Mouse (Mus musculus) liver, embryonic 14.5 days (tissue): ENCODE results near the gene Mtfr1l. TPM values are rescaled to one million over a fixed set of nuclear protein-coding genes. Genes with fewer than 3 reads are reported as not detected.

Experiments
- ATAC-seq: fragments of 200-750 bp; cut with Nextera tagmentation; 2 replicates; pipeline ENCODE4 v1.8.0; 2017; ENCODE audit warnings: moderate number of reproducible peaks, mild to moderate bottlenecking, moderate library complexity; ENCODE audit not compliant: insufficient read depth
- DNase-seq, 3 experiments: peaks; one replicate each; pipeline ENCODE4 v3.0.0-alpha.2; 2012 to 2013; ENCODE audit warnings: low read depth in 3 of 3, low spot score in 3 of 3
- H3K27ac ChIP-seq: fragments of 300-500 bp; sonication (generic); 2 replicates; pipeline ENCODE4 v1.5.1; 2014; ENCODE audit warnings: moderate library complexity, mild to moderate bottlenecking, control low read depth, inconsistent platforms
- H3K27me3 ChIP-seq: fragments of 300-500 bp; sonication (generic); 2 replicates; pipeline ENCODE4 v1.6.1; 2014; ENCODE audit warnings: mild to moderate bottlenecking, low read length, moderate library complexity; ENCODE audit not compliant: control insufficient read depth, insufficient read depth
- H3K36me3 ChIP-seq: fragments of 300-500 bp; sonication (generic); replicated peaks from 2 replicates; pipeline ENCODE4 v1.6.1; 2014; ENCODE audit warnings: low read depth; ENCODE audit not compliant: control insufficient read depth, insufficient read depth
- H3K4me1 ChIP-seq, 2 experiments: fragments of 200-500 bp in 1 of 2; fragments of 300-500 bp in 1 of 2; sonication (generic) in 1 of 2; replicated peaks; 2 replicates each; pipeline ENCODE4 v1.6.1; 2012 to 2014; ENCODE audit warnings: antibody characterized with exemption in 1 of 2, inconsistent platforms in 1 of 2, low read length in 1 of 2; ENCODE audit not compliant: control insufficient read depth in 2 of 2, insufficient read depth in 2 of 2
- H3K4me2 ChIP-seq: fragments of 300-500 bp; sonication (generic); 2 replicates; pipeline ENCODE4 v1.6.1; 2014; ENCODE audit warnings: low read depth, mild to moderate bottlenecking, control low read depth, moderate library complexity
- H3K4me3 ChIP-seq, 2 experiments: fragments of 200-500 bp in 1 of 2; fragments of 300-500 bp in 1 of 2; sonication (generic) in 1 of 2; 2 replicates each; pipeline ENCODE4 v1.5.1; 2012 to 2014; ENCODE audit warnings: low read depth in 2 of 2, low read length in 2 of 2, mild to moderate bottlenecking in 2 of 2, control low read depth in 1 of 2, inconsistent platforms in 1 of 2, moderate library complexity in 1 of 2; ENCODE audit not compliant: insufficient read depth in 1 of 2
- H3K9ac ChIP-seq: fragments of 300-500 bp; sonication (generic); replicated peaks from 2 replicates; pipeline ENCODE4 v1.6.1; 2014; ENCODE audit warnings: mild to moderate bottlenecking, control low read depth, moderate library complexity
- H3K9me3 ChIP-seq: fragments of 300-500 bp; sonication (generic); 2 replicates; pipeline ENCODE4 v1.6.1; 2016; ENCODE audit warnings: low read length, mixed read lengths; ENCODE audit not compliant: control insufficient read depth
- CTCF ChIP-seq: IDR thresholded peaks from 2 replicates; pipeline ENCODE4 v1.5.1; 2016; ENCODE audit warnings: antibody characterized with exemption, low read depth, control low read depth
- EP300 ChIP-seq: IDR thresholded peaks from 2 replicates; pipeline ENCODE4 v1.6.1; 2016; ENCODE audit warnings: antibody characterized with exemption, low read depth
- WGBS: fragments of 180-500 bp; shearing (Covaris S2); extraction: QIAGEN DNeasy Blood & Tissue Kit; methylation state at CpG from one replicate; pipeline ENCODE4 v1.1.7; 2014; ENCODE audit not compliant: insufficient replicate concordance; 5-methylcytosine and 5-hydroxymethylcytosine counted together
- polyA plus RNA-seq, 2 experiments: library from polyadenylated mRNA; depleted of rRNA in 1 of 2; stranded (reverse) in 1 of 2; unstranded in 1 of 2; fragments of >200 nt; fragmentation: Nextera tagmentation in 1 of 2; extraction: Ambion mirVana in 1 of 2; gene quantifications; 2 replicates each; pipeline versions ENCODE4 v1.2.1 to v1.2.3; 2012 to 2014

Gene Mtfr1l
- polyA plus RNA-seq, 2 experiments: 28.4 to 41.6 TPM

DNA sequence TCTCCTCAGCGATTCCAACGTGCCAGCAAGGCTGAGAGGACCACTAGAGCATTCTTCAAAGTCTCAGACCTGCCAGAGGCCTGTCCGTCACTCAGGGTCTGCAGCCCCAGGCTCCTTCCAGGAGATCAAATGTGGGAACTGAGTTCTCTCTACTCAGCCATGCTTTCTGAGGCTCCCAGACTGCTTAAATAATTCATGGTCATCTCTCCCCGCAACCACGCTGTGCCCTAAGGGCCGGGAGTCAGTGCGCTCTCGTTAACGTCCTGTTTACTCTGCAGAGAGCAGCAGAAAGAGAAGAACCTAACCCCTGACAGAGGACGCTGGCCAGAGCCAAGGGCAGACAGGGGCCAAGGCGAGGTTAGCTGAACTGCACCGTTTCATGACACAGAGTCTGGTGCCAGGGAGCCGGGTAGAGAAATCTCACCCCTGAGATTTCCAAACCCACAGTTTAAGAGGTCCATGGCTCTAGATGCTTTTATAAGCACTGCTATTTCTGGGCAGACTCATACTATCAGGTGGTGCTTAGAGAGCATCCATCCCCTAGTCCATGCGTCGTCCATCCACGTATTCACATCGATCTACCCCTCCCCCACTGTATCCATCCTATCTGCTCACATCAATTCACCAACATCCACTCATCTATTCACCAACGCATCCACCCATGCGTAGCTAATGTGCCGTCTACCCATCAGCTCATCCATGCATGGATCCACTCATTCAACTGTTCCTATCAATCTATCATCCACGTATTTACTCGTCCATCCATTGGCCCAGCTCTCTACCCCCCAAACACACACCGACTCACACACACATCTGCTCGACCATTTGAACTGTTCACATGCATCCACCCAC is 37.5 kb upstream of the Mtfr1l start:
- H3K36me3 ChIP-seq: no peaks in the 10 kb centered on the region
- H3K4me2 ChIP-seq: no peak overlapping the region
- H3K27ac ChIP-seq: no peak overlapping the region
- H3K4me1 ChIP-seq: no peaks in the 10 kb centered on the region
- WGBS: 73% methylated on average over 24 of the region's 24 CpGs
- H3K27me3 ChIP-seq: no peaks in the 10 kb centered on the region
- no peak overlapping the region for H3K9ac ChIP-seq
- no peak for TF ChIP-seq CTCF
- no peak for TF ChIP-seq EP300
- ATAC-seq: no peak
- no peak overlapping the region for H3K4me3 ChIP-seq
- no peaks in the 10 kb centered on the region for H3K9me3 ChIP-seq
- no peak for DNase-seq

DNA sequence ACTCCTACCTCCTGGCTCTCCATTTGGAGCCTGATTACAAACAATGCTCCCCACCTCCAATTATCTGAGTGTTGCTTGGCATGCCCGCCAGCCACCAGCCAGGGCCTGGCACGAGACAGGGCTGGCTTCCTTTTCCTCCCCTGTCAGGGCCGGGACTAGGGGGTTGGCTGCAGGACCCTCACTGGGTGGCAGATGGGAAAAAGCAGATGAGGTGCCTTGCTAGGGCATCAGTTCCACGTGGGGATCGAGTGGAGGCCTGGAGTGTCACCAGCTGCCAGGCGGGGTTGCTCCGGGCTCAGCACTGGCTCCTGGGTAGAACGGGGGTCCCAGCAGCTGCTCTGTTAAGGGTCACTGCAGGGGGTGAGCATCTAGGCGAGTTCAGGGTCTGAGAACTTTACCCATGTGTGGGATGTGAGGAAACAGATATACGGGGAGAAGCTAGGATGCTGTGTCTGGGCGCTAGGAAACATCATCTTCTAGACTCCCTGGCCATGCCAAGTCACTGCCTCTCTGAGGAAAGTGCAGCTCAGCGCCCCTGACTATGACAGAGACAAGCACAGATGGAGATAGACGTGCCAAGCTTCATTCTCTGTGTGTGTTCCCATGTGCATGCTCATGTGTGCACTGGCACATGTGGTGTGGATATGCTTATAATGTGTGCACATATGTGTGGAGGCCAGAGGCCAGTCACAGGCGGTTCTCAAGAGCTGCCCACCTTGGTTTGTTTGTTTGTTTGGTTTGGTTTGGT is 35.7 kb upstream of the Mtfr1l start:
- DNase-seq: no peak
- H3K27me3 ChIP-seq: no peaks in the 10 kb centered on the region
- no peak overlapping the region for H3K9ac ChIP-seq
- no peak overlapping the region for H3K27ac ChIP-seq
- ATAC-seq: no peak
- H3K4me1 ChIP-seq: no peaks in the 10 kb centered on the region
- no peak overlapping the region for H3K4me2 ChIP-seq
- no peaks in the 10 kb centered on the region for H3K9me3 ChIP-seq
- H3K4me3 ChIP-seq: no peak overlapping the region
- TF ChIP-seq EP300: no peak
- TF ChIP-seq CTCF: no peak
- no peaks in the 10 kb centered on the region for H3K36me3 ChIP-seq
- 62% methylated on average over 14 of the region's 14 CpGs for WGBS

DNA sequence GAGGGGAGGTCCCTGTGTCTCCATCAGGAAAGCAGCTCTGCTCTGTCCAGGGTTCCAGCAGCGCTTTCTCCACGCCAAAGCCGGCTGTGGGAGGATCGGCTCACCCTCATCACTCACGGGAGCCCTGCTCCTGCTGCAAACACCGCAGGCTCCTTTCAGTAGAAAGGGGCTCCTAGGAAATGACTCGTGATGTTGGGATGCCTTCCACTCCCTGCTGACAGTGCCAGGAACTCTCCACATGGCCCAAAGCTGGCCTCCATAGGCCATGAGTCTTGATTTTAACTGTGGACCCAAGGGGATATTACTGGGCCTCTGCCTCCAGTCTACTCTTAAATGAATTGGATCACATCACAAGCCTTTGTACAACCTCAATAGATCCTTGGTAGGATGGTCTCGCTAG is 34.6 kb upstream of the Mtfr1l start:
- H3K4me3 ChIP-seq: no peak overlapping the region
- DNase-seq: no peak
- no peaks in the 10 kb centered on the region for H3K27me3 ChIP-seq
- H3K27ac ChIP-seq: no peak overlapping the region
- H3K4me1 ChIP-seq: no peaks in the 10 kb centered on the region
- no peaks in the 10 kb centered on the region for H3K9me3 ChIP-seq
- TF ChIP-seq EP300: no peak
- no peak for TF ChIP-seq CTCF
- ATAC-seq: no peak
- H3K9ac ChIP-seq: no peak overlapping the region
- H3K4me2 ChIP-seq: no peak overlapping the region
- H3K36me3 ChIP-seq: no peaks in the 10 kb centered on the region
- 81% methylated on average over 8 of the region's 8 CpGs for WGBS

DNA sequence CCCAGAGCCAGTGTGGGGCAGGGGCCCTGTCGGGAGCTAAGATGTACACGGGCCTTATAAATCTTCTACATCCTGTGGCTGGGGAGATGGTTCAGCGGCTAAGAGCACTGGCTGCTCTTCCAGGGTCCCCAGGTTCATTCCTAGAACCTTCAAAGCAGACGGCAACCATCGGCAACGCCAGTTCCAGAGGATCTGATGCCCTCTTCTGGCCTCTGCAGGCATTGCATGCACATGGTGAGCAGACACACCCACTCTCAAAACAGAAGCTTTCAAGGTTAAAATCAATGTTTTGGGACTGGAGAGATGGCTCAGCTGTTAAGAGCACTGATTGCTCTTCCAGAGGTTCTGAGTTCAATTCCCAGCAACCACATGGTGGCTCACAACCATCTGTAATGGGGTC is 34.0 kb upstream of the Mtfr1l start:
- Histone ChIP-seq H3K4me1 (no peaks in the 10 kb centered on the region), H3K36me3 (no peaks in the 10 kb centered on the region), H3K4me3 (no peak overlapping the region), H3K27me3 (no peaks in the 10 kb centered on the region), H3K9me3 (no peaks in the 10 kb centered on the region), H3K27ac (no peak overlapping the region), H3K4me2 (no peak overlapping the region), H3K9ac (no peak overlapping the region)
- DNase-seq (no peak), ATAC-seq (no peak)
- no peak for TF ChIP-seq EP300
- peak; percentile 79 for TF ChIP-seq CTCF
- WGBS: 62% methylated on average over 6 of the region's 6 CpGs
